Mouse (Mus musculus): ENCODE data around the gene Adgrb3.

DNA sequence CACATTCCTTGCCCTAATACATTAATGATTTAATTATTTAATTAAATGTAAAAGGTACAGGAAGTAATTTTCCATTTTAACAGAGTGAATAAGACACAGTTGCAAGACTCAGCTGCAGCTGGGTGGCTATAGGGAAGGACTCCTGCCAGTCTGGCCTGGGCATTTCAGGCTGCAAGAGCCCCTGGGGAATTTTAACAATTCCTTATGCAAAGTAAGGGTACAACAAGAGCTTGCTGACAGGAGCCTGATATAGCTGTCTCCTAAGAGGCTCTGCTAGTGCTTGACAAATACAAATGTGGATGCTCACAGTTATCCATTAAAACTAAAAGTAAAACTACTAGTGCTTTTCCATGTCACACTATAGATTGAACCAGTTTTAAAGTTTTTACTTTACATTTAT is 410.1 kb downstream of the Adgrb3 start:
- TF ChIP-seq GATA1 (IDR thresholded peaks at IDR 0.05; ENCODE audit: low read length) (no peak), TAL1 (IDR thresholded peaks at IDR 0.05; ENCODE audit: low read length) (no peak)

Measured in erythroblast, embryonic 14.5 days (primary cell).